Mouse (Mus musculus) G1E-ER4 (cell line): ENCODE data around the gene Tnfsf15. TPM values are rescaled to one million over a fixed set of nuclear protein-coding genes. Genes with fewer than 3 reads are reported as not detected.

ENCODE experiments used
- GATA1 ChIP-seq: IDR thresholded peaks from one replicate; pipeline ENCODE4 v1.8.0; 2012; ENCODE audit warnings: low read length, inconsistent platforms
- polyA plus RNA-seq: library from polyadenylated mRNA; stranded (reverse); fragments of >175 nt; gene quantifications from 2 replicates; pipeline ENCODE4 v1.2.3, GENCODE M21; 2012

Gene Tnfsf15
- polyA plus RNA-seq = not detected in 2 replicates

DNA sequence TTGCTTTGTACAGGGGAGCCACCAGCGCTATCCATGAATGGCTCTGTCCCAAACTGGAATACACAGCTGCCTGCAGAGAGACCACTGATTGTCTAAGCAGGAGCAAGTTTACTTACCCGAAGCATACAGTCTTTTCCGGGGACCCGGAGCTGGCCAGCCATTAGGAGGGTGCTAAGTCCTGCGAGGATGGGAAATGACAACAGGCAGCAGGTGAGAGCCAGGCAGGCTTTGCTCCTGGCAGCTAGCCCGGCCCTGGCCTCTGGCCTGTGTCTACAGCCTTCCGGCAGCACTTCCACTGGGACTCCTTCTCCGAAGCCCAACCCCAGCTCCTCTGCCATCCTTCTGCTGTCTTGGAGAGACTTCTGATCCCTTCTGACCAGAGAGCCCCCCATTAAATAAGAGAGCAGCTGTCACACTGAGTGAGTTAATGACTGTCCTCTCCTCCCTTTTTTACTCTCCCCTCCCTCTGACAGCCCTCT is at the start of gene Tnfsf15:
TSS of gene Tnfsf15 (minus strand) at position 421 of the 479 bp plus-strand sequence.
- TF ChIP-seq GATA1 = no peak

DNA sequence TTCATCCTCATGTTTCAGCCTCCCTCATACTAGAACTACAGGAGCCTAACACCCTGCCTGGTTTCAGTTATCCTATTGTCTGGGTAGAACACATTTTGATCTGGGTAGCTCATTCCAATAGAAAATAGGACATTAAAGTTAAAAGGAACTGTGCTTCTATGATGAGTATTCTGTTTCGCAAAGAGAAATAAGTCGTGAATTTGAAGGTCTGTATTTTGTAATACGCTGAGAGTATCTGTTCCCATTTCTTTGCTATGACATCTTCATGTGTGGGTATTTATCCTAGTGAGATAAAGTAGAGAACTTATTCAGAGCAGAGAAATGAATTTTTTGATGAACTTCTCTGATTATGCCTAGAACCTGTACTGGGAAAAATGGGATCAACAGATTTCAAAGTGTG is 47.4 kb upstream of the Tnfsf15 start:
- TF ChIP-seq GATA1 = no peak

DNA sequence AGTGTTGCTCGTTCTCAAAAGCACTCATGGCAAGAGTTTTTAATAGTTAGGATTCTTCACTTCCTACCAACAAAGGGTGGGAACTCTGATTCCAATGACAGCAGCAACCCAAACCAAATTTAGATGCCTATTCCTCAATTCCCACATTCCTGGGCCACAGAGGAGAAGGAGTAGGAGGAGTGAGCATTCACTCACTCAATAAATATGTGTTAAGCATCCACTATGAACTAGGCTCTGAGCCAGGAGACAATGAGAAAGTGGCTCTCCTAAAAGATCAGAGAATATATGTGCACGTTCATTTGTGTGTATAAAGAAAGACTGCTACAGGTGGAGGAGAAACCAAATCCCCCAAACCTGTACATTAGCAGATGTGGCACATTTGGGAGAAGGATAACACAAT is 40.6 kb upstream of the Tnfsf15 start:
- TF ChIP-seq GATA1 = no peak

DNA sequence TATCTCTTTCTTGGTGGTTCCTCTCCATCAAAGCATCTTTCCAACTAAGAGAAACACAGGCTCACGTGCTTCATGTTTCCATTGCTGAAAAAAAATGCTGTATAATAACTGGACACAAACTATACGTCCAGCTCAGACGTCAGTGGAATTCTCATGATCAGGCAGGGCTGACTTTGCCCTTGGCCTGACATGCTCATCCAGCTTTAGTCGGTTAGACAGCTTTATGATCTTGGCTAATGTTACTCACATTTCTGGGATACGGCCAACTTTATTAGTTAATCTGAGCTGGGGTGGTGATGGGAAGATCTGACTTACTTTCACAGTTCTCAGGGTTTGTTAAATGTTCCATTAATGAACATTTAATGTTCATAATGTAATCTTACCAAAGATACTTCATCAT is 38.9 kb upstream of the Tnfsf15 start:
- no peak for TF ChIP-seq GATA1

DNA sequence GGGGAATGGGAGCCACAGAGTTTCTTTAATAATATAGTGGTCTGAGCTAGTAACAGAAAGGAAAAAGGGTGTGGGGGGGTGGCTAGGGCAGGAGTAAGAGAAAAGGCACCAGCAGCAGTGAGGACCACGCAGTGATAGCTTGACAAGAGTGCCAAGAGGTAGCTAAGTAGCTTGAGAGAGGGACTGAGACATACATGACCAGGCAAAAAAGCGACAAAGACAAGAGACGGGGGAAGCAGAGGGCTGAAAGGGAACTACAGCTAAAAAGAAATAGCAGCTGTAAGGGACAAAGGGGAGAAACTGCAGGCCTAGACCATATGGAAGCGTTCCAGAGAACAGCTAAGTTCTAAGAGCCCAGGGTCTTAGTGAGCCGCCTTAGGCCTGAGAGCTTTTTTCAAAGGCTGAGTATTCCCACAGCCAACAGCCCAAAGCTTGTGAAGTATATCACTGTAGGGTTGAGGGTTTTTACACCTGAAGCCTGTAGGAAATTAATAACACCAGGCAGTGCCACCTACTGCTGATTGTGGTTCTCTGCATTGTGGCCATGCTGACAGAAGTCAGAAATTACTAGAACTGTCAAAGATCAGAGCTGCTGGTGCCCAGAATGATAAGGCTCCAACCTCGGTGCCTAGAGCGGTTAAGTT is 38.2 kb upstream of the Tnfsf15 start:
- no peak for TF ChIP-seq GATA1

DNA sequence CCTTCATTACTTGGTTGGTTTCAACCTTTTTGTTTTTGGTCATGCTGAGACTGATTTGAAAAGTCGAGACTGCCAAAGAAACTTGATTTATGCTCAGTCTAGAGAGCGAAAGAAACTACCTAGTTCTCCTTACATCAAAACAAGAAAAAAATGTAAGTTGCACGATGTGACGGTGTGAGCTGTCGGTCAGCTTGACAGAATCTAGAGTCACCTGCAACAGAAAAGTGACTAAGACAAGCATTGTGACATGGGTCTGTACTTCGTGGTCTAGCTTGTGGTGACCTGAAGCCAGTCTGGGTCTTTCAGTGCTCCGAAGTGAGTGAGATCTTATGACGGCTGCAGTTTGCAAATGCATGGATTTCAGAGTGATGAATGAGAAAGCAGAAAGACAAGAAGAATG is 32.3 kb upstream of the Tnfsf15 start:
- TF ChIP-seq GATA1 = no peak

DNA sequence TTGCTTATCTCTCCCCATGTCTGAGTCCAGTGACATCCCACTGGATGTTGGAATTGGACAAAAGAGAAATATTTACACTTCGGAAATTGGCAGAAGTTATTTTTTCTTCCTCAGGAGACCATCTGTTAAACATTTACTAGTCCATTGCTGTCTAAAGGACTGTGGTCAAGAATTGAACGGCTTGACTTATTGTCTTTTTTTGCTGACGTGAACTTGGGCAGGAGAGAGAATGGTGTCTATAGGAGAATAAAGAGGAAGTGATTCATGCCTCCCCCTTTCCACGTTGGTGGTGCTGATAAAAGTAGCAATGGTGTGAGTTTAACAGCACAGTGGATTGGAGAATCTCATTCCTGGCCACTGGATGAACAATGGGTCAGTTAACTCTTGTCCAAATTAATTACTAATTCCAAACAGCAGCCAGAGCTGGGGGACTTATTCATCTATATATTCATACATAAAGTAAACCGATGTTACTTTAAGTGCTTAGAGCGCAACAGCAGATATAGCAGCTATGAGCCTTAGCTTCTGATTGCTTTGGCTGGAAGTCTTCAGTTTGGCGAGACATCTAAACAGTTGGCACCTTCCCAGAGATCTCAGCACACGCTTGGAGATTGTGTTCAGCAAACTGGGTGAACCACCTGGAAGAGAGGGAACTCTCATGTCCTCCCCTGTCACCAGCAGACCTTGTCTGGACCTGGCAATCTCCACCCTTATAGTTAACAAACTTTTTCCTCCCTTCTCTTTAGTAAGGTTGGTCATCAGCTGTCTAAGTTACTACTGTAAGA is 28.6 kb upstream of the Tnfsf15 start:
- no peak for TF ChIP-seq GATA1

DNA sequence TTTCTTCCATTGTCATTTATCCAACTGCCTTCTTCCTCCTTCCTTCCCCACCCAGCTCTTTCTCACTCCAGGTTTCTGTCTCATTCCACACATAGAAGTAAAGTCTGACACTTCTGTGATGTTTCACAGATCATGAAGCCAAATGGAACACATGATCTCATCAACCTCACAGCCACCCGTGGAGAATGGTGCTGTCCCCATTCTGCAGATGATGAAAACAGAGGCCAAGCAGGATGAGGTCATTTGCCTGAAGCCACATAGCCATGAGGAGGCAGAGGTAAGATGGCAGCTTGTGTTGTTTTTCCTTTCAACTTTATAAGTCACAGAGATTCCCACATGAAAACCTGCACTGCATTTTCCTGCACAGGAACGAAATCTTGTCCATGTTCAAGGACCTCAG is 27.6 kb upstream of the Tnfsf15 start:
- TF ChIP-seq GATA1 = no peak

DNA sequence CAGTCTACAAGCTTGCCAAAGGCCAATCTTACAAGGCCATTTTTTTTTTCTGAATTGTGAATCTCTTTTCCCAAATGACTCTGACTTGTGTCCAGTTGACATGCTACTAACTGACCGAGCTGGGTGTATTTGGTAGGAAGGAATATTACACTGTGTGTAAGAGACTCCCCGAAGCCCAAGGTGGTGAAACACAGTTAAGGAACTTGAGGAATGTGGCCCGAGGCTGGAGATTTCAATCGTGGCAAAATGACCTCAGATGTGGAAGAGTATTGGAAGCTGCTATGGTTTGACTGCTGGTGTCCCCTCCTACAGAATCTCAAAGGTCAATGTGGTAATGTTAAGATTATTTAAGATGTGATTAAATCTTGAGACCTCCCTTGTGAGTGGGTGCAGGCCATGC is 26.4 kb upstream of the Tnfsf15 start:
- no peak for TF ChIP-seq GATA1

DNA sequence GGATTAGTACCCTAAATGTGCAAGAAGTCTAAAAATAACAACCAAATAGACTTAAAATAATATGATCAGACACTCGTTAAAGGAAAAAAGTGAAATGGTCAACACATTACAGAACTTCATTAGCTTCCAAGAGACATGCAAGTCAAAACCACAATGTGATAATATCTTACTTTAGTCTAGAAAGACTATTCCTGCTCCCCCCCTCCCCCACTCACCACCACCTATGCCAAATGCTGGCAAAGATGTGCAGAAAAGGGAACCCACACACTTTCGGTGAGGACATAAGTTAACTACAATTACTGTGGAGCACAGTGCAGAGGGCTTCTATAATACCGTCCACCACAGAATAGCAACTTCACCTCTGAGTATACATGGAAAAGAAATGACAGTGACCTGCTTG is 24.2 kb upstream of the Tnfsf15 start:
- no peak for TF ChIP-seq GATA1

DNA sequence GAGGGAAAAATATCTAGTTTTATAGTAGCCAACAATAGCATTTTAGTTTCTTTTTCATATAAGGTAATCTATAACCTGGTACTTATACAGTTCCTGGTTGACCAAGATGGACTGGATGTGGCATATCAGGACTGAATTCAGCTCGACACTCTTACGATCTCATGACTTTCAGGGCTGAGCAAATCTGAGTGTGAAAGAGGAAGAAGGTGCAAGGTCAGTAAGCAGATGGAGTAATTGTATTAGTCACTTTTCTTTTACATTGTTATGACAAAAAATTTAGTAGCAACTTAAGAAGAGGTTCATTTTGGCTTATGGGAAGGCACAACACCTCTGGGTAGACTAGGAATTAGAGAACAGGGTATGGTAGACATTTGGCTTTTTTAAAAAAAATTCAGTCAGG is 20.1 kb upstream of the Tnfsf15 start:
- no peak for TF ChIP-seq GATA1

DNA sequence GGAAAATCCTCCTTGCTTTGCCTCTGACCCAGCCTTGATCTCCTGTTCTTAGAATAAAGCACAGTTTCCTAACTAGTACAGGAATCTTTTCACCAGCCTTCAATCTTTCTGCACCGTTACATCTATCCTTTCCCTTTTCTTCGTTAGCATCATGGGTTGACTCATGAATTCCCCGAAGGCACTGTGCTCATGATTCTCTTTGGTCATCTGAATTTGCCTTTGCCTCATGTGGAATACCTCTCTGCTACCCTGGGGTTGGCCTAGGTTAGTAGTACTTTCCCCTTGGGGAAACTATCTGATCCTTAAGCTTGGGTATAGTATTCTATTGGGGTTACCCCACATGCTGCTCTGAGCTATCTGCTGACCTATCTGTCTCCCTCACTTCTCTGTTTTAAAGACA is 15.0 kb upstream of the Tnfsf15 start:
- TF ChIP-seq GATA1 = no peak

DNA sequence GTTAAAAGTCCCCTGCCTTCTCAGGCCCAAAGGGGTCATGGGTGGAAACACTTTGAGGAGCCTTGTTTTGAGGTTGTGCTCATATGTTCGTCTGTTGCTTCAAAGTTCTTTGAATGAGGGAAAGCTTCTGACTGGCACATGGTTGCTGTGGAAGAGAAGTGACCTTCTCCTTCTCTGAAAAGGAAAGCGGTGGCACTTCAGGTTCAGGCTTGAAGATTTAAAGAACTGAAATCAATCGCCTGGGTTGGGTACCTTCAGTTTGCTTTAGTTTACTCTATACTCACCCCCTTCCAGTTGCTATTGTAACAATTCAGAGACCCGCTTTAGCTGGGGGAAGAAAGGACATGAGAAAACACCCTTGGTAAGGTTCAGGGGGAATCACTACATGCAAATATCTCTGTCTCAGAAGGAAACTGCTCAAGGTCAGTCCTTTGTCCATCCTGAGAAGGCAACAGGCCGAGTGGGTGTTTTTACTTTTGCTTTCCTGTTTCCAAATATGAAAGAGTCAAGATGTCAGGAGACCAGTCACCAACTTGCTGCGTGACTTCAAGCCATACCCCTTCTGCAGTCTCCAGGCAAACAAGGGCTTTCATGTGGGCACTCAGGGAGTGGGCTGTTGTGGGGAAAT is 12.7 kb upstream of the Tnfsf15 start:
- no peak for TF ChIP-seq GATA1

DNA sequence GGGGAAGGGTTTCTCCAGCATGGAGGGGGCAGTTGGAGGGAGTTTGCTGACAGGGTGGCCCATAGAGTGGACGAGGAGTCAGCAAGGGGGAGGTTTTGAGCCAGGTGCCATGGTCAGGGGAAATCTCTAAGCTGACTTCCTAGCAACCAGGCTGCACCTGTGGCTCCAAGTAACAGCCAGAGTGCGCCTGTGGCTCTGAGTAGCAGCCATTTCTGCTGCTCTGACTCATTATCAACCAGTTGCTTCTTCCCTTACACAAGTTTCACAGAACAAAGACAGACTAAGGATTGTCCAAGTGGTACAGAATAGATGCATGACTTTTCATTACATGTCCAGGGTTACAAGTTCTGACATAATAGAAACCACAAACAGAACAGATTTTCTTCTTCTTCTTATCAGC is 11.2 kb upstream of the Tnfsf15 start:
- no peak for TF ChIP-seq GATA1

DNA sequence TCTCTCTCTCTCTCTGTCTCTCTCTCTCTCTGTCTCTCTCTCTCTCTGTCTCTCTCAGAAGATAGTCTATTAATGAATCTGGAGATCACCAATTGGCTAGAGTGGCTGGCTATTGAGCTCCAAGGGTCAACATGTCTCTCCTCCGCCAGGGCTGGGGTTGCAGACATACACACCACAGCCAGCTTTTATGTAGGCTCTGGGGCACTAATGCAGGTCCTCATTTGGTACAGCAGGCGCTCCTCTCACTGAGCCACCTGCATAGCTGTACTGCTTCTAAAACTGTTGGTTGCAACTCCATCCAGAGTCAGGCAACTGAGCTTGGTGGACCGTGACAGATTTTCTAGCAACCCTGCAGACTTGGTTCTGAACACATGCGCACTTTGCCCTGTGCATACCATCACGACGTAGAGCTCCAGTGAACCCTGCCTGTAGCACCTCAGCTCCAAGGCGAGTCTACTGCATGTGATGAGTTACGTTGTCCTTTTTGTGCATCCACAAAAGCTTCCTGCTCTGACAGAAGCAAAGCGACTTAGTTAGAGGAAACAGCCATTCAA is 9.6 kb upstream of the Tnfsf15 start:
- no peak for TF ChIP-seq GATA1

DNA sequence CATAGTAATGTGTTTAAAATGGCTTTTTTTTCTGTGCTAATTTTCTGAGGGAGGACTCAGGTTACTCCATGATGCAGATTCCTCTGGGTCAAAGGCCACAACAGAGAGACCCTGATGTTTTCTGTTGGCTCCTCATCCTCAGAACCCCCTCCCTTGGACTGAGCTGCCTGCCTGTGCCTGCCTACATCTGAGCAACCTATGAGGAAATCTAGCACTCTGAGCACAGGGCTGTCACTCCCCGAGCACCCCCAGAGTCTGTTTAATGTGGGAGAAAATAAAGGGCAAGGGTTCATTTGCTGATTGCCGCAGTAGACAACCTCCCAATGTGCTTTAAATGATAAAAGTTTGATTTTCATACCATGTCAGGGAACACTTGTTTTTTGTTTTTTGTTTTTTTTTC is 8.9 kb upstream of the Tnfsf15 start:
- no peak for TF ChIP-seq GATA1
